Mouse (Mus musculus) midbrain, embryonic 15.5 days (tissue): ENCODE results near the gene Ptprd. TPM values are rescaled to one million over a fixed set of nuclear protein-coding genes. Genes with fewer than 3 reads are reported as not detected.

Source experiments
- ATAC-seq: fragments of 200-750 bp; cut with Nextera tagmentation; replicated peaks from 2 replicates; pipeline ENCODE4 v1.8.0; 2017; ENCODE audit warnings: moderate TSS enrichment
- H3K27ac ChIP-seq: fragments of 300-500 bp; sonication (generic); 2 replicates; pipeline ENCODE4 v1.5.1; 2015; ENCODE audit warnings: mild to moderate bottlenecking, inconsistent platforms
- H3K27me3 ChIP-seq: fragments of 300-500 bp; sonication (generic); replicated peaks from 2 replicates; pipeline ENCODE4 v1.6.1; 2015; ENCODE audit warnings: inconsistent platforms
- H3K36me3 ChIP-seq: fragments of 300-500 bp; sonication (generic); replicated peaks from 2 replicates; pipeline ENCODE4 v1.6.1; 2015; ENCODE audit warnings: inconsistent platforms
- H3K4me1 ChIP-seq: fragments of 300-500 bp; sonication (generic); 2 replicates; pipeline ENCODE4 v1.6.1; 2015; ENCODE audit warnings: inconsistent platforms
- H3K4me2 ChIP-seq: fragments of 300-500 bp; sonication (generic); 2 replicates; pipeline ENCODE4 v1.6.1; 2015; ENCODE audit warnings: inconsistent platforms, mild to moderate bottlenecking, moderate library complexity
- H3K4me3 ChIP-seq: fragments of 300-500 bp; sonication (generic); 2 replicates; pipeline ENCODE4 v1.5.1; 2015; ENCODE audit warnings: mild to moderate bottlenecking, inconsistent platforms
- H3K9ac ChIP-seq: fragments of 300-500 bp; sonication (generic); 2 replicates; pipeline ENCODE4 v1.6.1; 2015; ENCODE audit warnings: mild to moderate bottlenecking, inconsistent platforms
- H3K9me3 ChIP-seq: fragments of 300-500 bp; sonication (generic); 2 replicates; pipeline ENCODE4 v1.6.1; 2016; ENCODE audit warnings: inconsistent platforms
- WGBS: fragments of 180-500 bp; shearing (Covaris S2); methylation state at CpG from one replicate; pipeline ENCODE4 v1.1.7; 2015; ENCODE audit warnings: mixed read lengths; 5-methylcytosine and 5-hydroxymethylcytosine counted together
- polyA plus RNA-seq: library from polyadenylated mRNA; unstranded; fragments of >200 nt; fragmentation: Nextera tagmentation; extraction: Ambion mirVana; gene quantifications from 2 replicates; pipeline ENCODE4 v1.2.1, GENCODE M21; 2015

Ptprd gene
- polyA plus RNA-seq, 1 experiment from 2014 or later: 91.7 TPM

DNA sequence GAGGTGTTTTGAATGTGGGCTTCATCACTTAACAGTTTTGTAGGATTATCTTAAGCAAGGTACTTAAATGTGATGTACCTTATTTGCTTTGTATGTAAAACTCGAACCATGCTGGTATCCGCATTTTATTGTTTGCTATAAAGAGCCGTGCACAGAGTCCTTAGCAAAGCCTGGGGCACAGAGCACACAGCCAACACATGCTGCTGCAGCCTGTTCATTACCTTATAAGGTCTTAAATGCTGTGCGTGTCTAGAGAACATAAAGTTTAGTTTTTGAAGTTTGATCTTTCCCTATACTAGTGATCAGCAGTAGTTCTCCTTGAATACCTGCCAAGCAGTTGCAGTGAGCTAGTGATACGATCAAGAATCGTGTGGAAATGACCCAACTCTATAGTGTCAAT, 676.2 kb downstream of the Ptprd start:
- H3K27ac ChIP-seq: no peak overlapping the region
- ATAC-seq: no peak
- no peaks in the 10 kb centered on the region for H3K36me3 ChIP-seq
- WGBS: 84% methylated on average over 6 of the region's 6 CpGs
- no peak overlapping the region for H3K4me2 ChIP-seq
- H3K4me3 ChIP-seq: no peak overlapping the region
- no peak overlapping the region for H3K9ac ChIP-seq
- no peaks in the 10 kb centered on the region for H3K27me3 ChIP-seq
- H3K9me3 ChIP-seq: no peaks in the 10 kb centered on the region
- H3K4me1 ChIP-seq: peaks cover 4% of the 10 kb centered on the region; the same call in 1 of the 2 replicates

DNA sequence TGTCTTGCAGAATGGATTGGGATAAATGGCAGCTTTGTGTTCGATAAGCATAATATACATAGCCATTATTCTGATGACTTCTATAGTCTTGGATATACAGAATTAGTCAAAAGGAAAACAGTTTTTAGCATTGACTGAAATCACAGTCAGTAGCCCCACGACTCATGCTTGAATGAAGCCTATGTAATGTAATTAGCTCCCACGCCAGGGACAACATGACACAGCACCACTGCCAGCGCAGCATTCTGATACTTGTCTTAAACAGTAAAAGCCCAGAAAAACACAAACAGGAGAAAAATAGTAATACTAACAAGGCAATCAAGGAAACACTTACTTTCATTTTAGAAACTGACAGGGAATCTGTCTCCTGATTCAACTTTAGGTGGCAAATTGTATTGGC, 677.2 kb downstream of the Ptprd start:
- ATAC-seq: no peak
- H3K27ac ChIP-seq: no peak overlapping the region
- no peaks in the 10 kb centered on the region for H3K36me3 ChIP-seq
- 61% methylated on average over 4 of the region's 4 CpGs for WGBS
- H3K4me3 ChIP-seq: no peak overlapping the region
- no peak overlapping the region for H3K9ac ChIP-seq
- H3K4me2 ChIP-seq: no peak overlapping the region
- peaks cover 4% of the 10 kb centered on the region; the same call in 1 of the 2 replicates for H3K4me1 ChIP-seq
- H3K9me3 ChIP-seq: no peaks in the 10 kb centered on the region
- H3K27me3 ChIP-seq: no peaks in the 10 kb centered on the region

DNA sequence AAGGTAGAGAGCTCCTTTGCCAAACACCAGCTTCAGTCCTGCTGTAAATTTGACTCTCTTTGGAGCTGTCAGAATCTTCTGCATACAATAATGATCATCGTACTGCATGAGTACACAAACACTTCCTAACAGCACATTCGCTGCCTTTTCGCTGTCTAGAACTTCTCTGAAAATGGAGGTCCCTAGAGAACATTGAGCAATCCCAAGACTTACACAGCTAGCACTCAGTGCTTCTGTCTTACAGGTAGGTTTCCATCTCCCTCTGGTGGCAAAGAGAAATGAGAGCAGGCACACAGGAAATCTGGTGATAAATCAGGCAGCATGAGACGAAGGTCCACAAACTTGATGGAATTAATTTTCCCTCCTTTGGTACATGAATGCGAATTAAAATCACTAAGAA, 692.6 kb downstream of the Ptprd start:
- H3K36me3 ChIP-seq: no peaks in the 10 kb centered on the region
- no peaks in the 10 kb centered on the region for H3K27me3 ChIP-seq
- H3K27ac ChIP-seq: no peak overlapping the region
- peak; percentile 80 for ATAC-seq
- H3K9ac ChIP-seq: no peak overlapping the region
- H3K4me3 ChIP-seq: no peak overlapping the region
- H3K9me3 ChIP-seq: no peaks in the 10 kb centered on the region
- H3K4me1 ChIP-seq: no peaks in the 10 kb centered on the region
- WGBS: 41% methylated on average over 5 of the region's 5 CpGs
- H3K4me2 ChIP-seq: no peak overlapping the region

DNA sequence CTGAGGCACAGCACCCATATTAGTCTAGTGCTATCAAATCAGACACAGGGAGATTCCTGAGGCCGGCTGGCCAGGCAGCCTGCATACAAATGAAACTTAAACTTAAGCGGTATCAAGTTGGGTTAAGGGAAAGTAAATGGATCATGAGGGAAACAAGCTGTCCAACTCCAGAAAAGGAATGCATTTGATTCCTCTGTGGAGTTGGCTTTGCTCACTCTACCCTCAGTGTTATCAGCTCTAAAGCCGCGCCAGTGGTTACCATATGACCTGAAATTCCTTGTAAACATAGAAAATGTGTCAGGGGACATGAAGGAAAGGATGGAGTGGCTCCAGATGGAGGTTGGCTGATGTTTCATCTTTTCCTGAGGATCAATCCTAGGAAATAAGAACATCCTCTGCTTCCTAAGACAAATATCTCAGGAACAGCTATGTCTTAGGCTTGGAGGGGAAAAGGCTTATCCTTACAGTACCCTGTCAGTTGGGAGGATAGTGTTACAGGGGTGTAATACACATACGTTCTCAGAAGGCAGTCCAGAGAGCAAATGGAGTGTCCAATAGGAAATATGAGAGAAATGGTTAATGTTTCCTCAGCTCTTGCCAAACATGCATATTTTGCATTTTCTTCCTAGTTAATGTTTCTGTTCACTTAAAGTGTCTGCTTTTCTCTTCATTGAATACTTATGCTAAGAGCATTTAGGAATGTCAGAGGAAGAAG, 697.7 kb downstream of the Ptprd start:
- H3K4me2 ChIP-seq: no peak overlapping the region
- 73% methylated on average over 5 of the region's 5 CpGs for WGBS

DNA sequence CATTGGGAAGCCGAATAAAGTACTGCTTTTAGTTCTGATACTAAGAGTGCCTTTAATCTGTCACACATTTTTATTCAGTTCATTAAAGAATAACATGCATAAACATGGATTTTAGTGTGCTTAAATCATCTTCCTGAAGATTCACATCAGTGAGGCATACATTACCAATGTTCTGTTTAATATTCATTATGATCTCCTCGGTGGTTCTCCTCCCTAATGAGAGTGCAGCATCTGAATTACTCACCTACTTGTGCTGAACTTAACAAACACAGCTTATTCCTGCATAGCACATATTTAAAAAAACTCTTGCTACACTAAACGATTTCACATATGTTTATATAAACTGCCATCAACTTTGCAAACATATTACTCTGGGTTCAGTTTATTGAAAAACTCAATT, 698.7 kb downstream of the Ptprd start:
- no peaks in the 10 kb centered on the region for H3K27me3 ChIP-seq
- peak; percentile 69 for ATAC-seq
- H3K4me1 ChIP-seq: no peaks in the 10 kb centered on the region
- no peaks in the 10 kb centered on the region for H3K36me3 ChIP-seq
- H3K9me3 ChIP-seq: no peaks in the 10 kb centered on the region
- WGBS: 46% methylated on average over 3 of the region's 3 CpGs
- H3K27ac ChIP-seq: no peak overlapping the region
- H3K4me2 ChIP-seq: no peak overlapping the region
- H3K9ac ChIP-seq: no peak overlapping the region
- H3K4me3 ChIP-seq: no peak overlapping the region

More for the DNA sequence above, 697.7 kb downstream of the Ptprd start:
- Histone ChIP-seq H3K9ac (no peak overlapping the region), H3K27me3 (no peaks in the 10 kb centered on the region), H3K4me1 (no peaks in the 10 kb centered on the region), H3K9me3 (no peaks in the 10 kb centered on the region), H3K27ac (no peak overlapping the region), H3K4me3 (no peak overlapping the region), H3K36me3 (no peaks in the 10 kb centered on the region)
- no peak for ATAC-seq

DNA sequence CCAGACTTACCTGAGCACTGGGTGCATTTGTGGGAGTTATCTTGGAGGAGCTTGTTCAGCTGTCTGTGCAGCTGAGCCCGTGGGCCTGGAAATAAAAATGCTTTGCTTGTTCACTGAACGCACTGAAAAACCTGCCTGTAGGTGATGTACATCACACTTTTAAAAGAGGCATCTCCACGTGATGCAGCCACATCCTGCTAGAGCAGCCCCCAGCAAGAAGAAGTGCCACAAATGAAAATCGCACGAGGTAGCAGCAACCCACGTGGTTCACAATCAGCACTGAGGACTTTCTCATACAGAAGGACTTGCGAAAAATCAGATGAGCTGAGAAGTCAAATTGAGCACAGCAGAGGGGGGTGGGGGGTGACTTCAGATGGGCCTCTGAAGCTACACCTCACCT, 757.7 kb downstream of the Ptprd start:
- no peak overlapping the region for H3K4me2 ChIP-seq
- H3K27me3 ChIP-seq: no peaks in the 10 kb centered on the region
- H3K27ac ChIP-seq: no peak overlapping the region
- WGBS: 77% methylated on average over 7 of the region's 7 CpGs
- no peaks in the 10 kb centered on the region for H3K9me3 ChIP-seq
- H3K36me3 ChIP-seq: no peaks in the 10 kb centered on the region
- no peak for ATAC-seq
- no peak overlapping the region for H3K4me3 ChIP-seq
- no peak overlapping the region for H3K9ac ChIP-seq
- no peaks in the 10 kb centered on the region for H3K4me1 ChIP-seq

DNA sequence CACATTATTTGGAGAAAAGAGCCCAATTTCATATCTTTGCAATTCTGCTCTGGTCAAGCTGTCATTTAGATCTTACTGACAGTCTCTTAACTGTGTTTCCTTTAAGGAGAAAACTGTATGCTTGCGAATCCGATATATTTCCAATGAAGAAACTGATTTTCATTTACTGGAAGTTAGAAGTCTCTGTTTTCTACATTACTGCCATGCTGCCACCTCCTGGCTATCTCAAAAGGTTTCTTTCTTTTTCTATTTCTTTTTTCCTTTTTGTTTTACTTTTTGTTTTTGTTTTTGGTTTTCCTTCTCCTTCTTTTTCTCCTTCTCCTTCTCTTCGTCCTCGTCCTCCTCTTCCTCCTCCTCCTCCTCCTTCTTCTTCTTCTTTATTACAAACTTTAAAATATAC, 812.6 kb downstream of the Ptprd start:
- WGBS: 69% methylated on average over 4 of the region's 4 CpGs
- H3K9me3 ChIP-seq: no peaks in the 10 kb centered on the region

DNA sequence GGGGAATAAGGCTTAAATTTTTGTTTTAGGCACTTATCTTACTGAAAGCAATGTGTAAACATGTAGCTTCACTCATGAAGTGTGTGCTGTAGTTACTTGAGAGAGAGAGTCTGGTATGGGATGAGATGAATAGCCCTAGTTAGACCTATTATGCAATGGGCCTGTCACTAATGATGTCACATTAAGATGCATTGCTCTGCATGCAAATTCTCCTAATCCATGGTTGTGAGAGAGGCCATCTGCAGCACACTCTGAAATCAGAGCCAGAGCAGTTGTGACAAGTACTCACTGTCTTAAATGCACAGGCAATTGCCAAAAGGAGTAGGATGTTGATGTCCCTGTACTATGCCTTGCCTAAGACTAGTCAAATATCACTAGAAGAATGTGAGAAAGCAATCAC, 850.0 kb downstream of the Ptprd start:
- no peaks in the 10 kb centered on the region for H3K27me3 ChIP-seq
- H3K27ac ChIP-seq: no peak overlapping the region
- no peaks in the 10 kb centered on the region for H3K4me1 ChIP-seq
- no peak overlapping the region for H3K4me2 ChIP-seq
- no peak for ATAC-seq
- no peak overlapping the region for H3K4me3 ChIP-seq
- no peaks in the 10 kb centered on the region for H3K36me3 ChIP-seq
- H3K9me3 ChIP-seq: no peaks in the 10 kb centered on the region
- H3K9ac ChIP-seq: no peak overlapping the region

More for the DNA sequence above, 812.6 kb downstream of the Ptprd start:
- H3K4me3 ChIP-seq: no peak overlapping the region
- H3K36me3 ChIP-seq: no peaks in the 10 kb centered on the region
- peaks cover 2% of the 10 kb centered on the region; the same call in 1 of the 2 replicates for H3K4me1 ChIP-seq
- no peaks in the 10 kb centered on the region for H3K27me3 ChIP-seq
- no peak overlapping the region for H3K27ac ChIP-seq
- no peak for ATAC-seq
- no peak overlapping the region for H3K4me2 ChIP-seq
- no peak overlapping the region for H3K9ac ChIP-seq

DNA sequence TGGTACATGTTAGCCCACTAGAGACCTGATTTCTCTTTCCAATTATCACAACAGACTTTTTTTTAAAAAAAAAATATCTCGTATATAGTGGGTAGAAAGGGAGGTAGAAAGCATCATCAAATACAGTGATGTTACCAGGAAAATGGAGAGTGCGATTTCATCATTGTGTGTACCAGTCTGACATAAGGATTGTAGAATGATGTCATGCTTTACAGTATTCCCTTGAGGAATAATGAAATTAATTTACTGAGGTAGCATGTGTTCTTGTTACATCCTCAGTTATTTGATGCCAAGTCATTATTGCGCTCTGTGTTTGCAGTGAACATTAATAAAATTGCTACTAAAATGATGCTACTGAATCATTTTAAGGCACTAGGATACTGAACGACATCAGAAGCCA, 884.6 kb downstream of the Ptprd start:
- Histone ChIP-seq H3K9ac (no peak overlapping the region), H3K9me3 (no peaks in the 10 kb centered on the region), H3K36me3 (no peaks in the 10 kb centered on the region), H3K27ac (no peak overlapping the region), H3K27me3 (no peaks in the 10 kb centered on the region), H3K4me2 (no peak overlapping the region), H3K4me3 (no peak overlapping the region), H3K4me1 (no peaks in the 10 kb centered on the region)
- no peak for ATAC-seq
- 87% methylated on average over 4 of the region's 4 CpGs for WGBS

DNA sequence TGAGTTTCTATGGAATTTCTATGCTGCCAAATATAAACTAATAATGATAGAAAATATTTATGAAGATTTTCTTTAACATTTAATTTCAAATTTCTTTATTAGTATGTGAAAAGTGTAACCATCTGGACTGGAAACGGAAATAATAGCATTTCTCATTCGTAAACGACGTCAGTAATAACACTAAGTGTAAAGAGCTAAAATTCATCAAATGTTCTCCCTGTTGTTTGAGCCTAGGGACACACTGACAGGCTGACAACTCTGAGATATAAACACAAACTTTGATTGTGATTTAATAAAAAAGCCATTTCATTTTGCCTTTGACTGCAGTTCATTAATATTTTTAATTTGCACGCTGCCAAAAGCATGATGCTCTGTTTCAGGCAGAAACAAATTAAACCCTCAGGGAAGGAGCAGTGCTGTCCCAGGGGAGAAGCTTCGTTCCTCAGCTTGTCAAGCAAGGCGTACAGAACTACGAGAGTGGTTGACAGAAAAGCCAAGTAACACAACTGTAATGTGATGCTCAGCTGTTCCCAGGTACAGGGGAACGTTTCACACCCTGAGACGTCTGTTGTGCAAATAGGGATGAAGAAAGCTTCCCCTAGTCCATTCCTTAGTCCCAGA, 894.6 kb downstream of the Ptprd start:
- Histone ChIP-seq H3K4me1 (peaks cover 9% of the 10 kb centered on the region; the same call in 1 of the 2 replicates), H3K4me3 (no peak overlapping the region), H3K36me3 (no peaks in the 10 kb centered on the region), H3K27me3 (no peaks in the 10 kb centered on the region), H3K9me3 (no peaks in the 10 kb centered on the region), H3K9ac (no peak overlapping the region), H3K27ac (peak overlapping the region; percentile 42; the same call in 1 of the 2 replicates), H3K4me2 (peak overlapping the region; percentile 6; the same call in 1 of the 2 replicates)
- peak; percentile 73 for ATAC-seq
- 26% methylated on average over 10 of the region's 10 CpGs for WGBS

DNA sequence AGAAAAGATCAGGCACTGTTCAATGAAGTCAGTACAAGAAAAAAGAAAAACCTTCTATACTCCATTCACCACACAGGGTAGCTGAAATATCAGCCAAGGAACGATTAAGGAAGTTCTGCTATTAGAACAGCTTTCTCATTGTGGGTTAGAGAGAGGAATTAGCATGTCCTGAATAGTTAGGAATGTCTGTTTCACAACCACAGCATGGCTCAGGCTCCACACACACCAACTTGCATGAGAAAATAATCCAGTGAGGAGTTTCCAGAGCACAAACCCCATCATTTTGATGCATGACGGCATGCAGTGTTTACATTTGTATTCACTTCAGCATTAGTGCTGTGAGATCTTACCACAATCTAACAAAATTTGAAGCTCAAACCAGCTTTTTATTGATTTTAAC, 895.1 kb downstream of the Ptprd start:
- Histone ChIP-seq H3K4me1 (peaks cover 9% of the 10 kb centered on the region; the same call in 1 of the 2 replicates), H3K4me3 (no peak overlapping the region), H3K27me3 (no peaks in the 10 kb centered on the region), H3K36me3 (no peaks in the 10 kb centered on the region), H3K9ac (no peak overlapping the region), H3K27ac (no peak overlapping the region), H3K9me3 (no peaks in the 10 kb centered on the region), H3K4me2 (no peak overlapping the region)
- peak; percentile 86 for ATAC-seq
- 27% methylated on average over 2 of the region's 2 CpGs for WGBS

DNA sequence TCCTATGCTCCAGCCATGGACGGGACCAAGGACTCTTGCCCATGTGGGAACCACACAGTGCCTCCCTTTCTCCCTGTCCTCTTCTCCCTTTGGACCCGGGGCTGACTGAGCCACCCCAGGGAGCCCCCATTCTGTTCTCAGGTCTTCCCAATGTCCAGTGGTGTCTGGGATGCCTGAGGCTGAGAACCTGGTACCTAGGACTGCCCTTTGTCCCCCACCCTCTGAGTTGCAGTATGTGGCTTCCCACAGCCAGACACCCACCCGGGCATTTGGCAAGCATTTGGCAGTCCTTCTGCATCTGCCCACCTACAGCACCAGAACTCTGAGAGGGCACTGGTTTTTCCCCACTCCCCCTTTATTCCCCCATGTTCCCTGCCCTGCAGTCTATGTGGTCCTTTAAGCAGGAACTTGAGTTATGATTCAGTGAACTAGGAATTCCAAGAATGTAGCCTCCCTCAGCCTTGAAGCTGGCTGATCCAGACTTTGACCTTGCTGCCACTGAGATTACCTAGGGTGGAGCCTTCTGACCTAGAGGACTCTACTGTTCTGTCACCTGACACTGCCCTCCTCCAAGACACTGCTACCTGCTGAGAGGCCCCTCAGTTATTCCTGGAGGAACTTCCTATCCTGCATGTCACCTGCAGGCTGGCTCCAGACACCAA, 901.5 kb downstream of the Ptprd start:
- 85% methylated on average over 3 of the region's 3 CpGs for WGBS
- Histone ChIP-seq H3K4me1 (no peaks in the 10 kb centered on the region), H3K36me3 (no peaks in the 10 kb centered on the region), H3K27me3 (no peaks in the 10 kb centered on the region), H3K4me2 (no peak overlapping the region), H3K27ac (no peak overlapping the region), H3K9me3 (no peaks in the 10 kb centered on the region), H3K4me3 (no peak overlapping the region), H3K9ac (no peak overlapping the region)
- no peak for ATAC-seq
